Mouse (Mus musculus) forebrain, embryonic 14.5 days (tissue): ENCODE data around the gene Napb. TPM values are rescaled to one million over a fixed set of nuclear protein-coding genes. Genes with fewer than 3 reads are reported as not detected.

Source experiments
- polyA plus RNA-seq: library from polyadenylated mRNA; unstranded; fragments of >200 nt; fragmentation: Nextera tagmentation; extraction: Ambion mirVana; gene quantifications from 2 replicates; pipeline ENCODE4 v1.2.1, GENCODE M21; 2014

Gene Napb
- polyA plus RNA-seq, 1 experiment from 2014 or later = 24.6 TPM

Other genes starting within 250 kb of the Napb start
- 79.0 and 95.2 TPM in 2 replicates for gene Nxt1, start 59.9 kb downstream of the Napb start, polyA plus RNA-seq
- 21.1 and 21.6 TPM in 2 replicates for gene Gzf1, start 51.4 kb downstream of the Napb start, polyA plus RNA-seq
- gene Cstl1, start 17.9 kb upstream of the Napb start, polyA plus RNA-seq = not detected in 2 replicates
- gene Cst11, start 39.0 kb upstream of the Napb start, polyA plus RNA-seq = not detected in 2 replicates
- not detected in 2 replicates for gene 8030411F24Rik, start 49.5 kb upstream of the Napb start, polyA plus RNA-seq
- gene Cst12, start 56.9 kb upstream of the Napb start, polyA plus RNA-seq = not detected in 2 replicates
- gene Cst8, start 66.3 kb upstream of the Napb start, polyA plus RNA-seq = not detected in 2 replicates
- gene Cst13, start 87.6 kb upstream of the Napb start, polyA plus RNA-seq = not detected in 2 replicates
- not detected in 2 replicates for gene Cst9, start 102.7 kb upstream of the Napb start, polyA plus RNA-seq
- not detected in 2 replicates for gene 9230104L09Rik, start 132.6 kb upstream of the Napb start, polyA plus RNA-seq
- 547 and 623 TPM in 2 replicates for gene Cst3, start 143.2 kb upstream of the Napb start, polyA plus RNA-seq